Mouse (Mus musculus): ENCODE results near the gene Mbd5. TPM values are rescaled to one million over a fixed set of nuclear protein-coding genes. Genes with fewer than 3 reads are reported as not detected.
"Not testable (repeated sequence)": the region's sequence is repeated elsewhere in the genome, so short reads cannot be mapped to it uniquely, and the experiment has no call there.

Mbd5 gene
- total RNA-seq, 4 experiments from 2014 or later: 46.2 to 70.7 (median 55.1) TPM

DNA sequence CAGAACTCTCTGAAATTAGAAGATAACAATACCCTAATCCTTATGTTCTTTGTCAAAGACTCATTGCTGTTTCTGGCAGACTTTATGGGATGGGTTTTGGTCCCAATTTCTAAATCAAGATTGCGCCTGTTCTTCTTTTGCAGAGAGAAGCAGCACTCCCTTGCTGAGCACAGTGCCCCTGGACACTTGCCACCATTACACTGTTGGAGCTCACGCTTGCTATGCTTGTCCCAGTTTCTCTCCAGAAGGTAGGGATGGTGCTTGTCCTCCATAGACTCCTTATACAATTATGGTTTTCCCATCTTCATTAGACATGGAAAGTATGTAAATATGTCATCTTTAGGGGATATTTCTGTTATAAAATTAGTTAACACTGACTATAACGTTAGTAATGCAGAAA lies 220.5 kb downstream of the Mbd5 start:
- no peak for DNase-seq

DNA sequence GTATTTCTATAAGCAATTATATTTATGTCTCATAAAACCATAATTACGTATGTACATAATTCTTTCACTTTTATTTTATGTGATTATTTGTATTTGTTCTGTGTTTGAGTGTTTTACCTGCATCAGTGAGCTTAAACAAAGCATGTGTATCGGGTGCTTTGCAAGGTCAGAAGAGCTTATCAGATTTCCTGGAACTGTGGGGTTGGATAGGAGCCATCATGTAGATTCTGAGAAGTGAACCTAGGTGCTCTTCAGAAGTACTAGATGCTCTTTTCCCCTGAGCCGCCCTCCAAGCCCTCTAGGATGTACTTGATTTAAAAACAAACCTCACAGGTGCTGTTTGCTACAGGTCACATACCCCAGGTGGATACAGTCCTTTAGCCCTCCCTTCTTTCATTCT lies 227.7 kb downstream of the Mbd5 start:
- no peak for DNase-seq

DNA sequence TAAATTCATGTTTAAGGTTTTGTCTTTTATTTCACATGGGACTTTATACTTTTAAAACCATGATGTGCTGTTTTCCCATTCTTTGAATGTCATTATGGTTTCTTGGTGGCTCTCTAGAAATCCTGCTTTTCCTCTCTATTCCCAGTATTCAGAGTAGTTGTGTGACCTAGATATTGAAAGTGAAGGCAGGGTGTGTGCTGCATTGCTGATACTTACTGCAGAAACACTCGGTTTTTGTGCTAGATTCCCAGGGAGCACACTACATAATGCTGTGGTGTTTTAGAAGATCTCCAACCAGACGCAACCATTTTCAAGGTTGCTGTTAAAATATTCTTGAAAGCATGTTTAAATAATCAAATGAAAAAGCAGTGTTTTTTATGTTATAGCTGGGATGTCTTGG lies 241.7 kb downstream of the Mbd5 start:
- DNase-seq: no peak

DNA sequence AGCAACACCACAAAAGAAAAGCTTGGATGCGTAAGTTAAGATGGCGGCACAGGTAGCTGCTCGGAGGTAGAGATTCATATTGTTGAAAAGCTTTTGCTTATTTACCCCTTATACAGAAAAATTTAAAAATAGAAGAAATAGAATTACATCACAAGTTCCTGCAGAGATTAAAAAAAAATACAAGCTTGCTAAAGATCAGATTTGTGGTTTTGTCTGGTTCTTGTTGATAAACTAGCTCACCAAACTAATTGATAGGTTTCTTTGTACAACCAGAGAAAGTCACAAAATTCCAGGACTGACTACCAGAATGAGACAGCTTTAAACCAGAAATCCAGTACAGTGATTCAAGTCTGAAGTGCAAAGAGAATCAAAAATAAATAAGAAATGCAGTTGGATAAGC lies 242.4 kb downstream of the Mbd5 start:
- DNase-seq: no peak

DNA sequence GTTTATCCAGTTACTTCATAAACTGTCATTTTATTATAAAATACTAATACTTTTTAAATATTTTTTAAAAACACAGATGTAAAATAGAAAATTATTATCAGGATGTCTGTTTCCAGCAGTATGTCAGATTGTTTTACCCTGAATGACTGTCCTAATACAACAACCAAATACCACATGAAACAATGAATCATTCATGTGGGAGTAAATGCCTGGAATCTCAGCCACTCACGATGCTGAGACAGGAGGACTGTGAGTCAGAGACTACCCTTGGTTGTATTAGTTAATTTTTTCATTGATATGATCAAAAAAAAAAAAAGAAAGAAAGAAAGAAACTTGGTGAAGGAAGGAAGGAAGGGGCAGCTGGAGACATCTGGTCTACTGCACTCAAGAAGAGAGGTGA lies 254.8 kb downstream of the Mbd5 start:
- no peak for DNase-seq

DNA sequence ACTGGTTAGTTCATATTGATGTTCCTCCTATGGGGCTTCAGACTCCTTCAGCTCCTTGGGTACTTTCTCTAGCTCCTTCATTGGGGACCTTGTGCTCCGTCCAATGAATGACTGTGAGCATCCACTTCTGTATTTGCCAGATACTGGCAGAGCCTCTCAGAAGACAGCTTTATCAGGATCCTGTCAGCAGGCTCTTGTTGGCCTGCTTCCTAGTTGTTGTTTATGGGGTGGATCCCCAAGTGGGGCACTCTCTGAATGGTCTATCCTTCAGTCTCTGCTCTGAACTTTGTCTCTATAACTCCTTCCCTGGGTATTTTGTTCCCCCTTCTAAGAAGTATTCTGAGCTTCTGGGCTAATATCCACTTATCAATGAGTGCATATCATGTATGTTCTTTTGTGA lies 256.4 kb downstream of the Mbd5 start:
- DNase-seq: not testable (repeated sequence)

DNA sequence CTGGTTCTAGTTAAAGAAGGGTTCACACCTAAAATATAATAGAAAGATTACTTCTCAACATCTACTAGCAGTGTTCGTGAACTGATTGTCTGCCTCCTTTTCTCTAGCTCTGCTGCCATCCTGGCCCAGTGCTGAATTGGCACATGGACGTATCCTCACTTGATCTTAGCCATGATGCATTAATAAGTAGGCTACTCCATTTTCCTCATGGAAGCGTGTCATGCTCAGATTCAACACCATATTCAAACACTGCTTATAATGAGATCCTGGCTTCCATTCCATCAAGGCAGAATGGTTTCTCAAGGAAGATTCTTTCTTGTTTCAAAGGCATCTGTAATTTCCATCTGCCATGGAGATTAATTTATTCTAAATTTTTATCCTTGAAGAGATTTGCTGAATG lies 260.0 kb downstream of the Mbd5 start:
- no peak for DNase-seq

DNA sequence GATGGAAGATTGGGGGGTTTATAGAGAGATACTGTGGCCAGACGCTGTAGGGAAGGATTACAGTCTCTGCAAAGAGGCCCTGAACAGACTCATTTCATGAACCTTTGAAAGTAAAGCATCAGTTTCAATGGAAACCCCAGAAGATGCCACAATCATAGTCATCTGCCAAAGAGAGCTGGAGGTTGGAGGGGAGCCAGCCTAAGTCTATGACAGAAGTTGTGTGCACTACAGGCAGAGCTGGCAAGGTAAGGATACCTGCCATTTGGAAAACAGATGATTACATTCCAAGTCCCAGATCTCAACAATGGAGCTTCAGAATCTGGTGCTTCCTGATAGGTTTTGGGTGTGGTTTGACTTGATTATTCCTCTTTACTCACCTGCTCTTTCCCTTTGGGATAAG lies 261.1 kb downstream of the Mbd5 start:
- DNase-seq: no peak

DNA sequence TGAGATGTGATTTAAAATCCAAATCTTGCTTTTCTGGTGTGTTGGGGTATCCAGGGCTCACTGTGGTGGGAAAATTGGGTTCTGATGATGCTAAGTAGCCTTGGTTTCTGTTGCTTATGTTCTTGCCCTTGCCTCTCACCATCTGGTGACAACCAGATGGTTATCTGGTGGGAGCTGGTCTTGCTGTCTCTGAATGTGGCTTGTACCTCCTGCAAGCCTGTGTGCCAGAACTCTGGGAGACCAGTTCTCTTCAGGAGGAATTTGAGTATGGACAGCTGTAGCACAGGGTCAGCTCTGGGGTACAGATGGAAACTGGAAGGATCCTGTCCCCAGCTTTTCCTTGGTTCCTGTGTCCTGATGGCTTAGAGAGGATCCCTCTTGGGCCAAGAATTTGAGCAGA lies 280.4 kb downstream of the Mbd5 start:
- no peak for DNase-seq

DNA sequence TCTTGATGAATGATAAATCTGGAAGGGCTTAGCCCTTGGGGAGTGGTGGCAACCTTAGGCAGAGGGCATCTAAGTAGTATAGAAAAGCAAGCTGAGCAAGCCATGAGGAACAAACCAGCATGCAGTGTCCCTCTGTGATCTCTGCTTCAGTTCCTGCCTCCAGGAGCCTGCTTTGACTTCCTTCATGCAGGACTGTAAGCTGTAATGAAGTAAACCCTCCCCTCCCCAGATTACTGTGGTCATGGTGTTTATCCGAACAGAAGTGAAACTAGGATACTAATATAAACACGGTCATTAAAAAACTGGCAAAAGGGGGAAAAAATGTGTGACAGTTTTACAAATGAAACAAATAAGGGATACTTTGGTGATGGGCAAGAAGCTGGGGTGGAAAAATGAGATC lies 284.8 kb downstream of the Mbd5 start:
- DNase-seq: no peak

DNA sequence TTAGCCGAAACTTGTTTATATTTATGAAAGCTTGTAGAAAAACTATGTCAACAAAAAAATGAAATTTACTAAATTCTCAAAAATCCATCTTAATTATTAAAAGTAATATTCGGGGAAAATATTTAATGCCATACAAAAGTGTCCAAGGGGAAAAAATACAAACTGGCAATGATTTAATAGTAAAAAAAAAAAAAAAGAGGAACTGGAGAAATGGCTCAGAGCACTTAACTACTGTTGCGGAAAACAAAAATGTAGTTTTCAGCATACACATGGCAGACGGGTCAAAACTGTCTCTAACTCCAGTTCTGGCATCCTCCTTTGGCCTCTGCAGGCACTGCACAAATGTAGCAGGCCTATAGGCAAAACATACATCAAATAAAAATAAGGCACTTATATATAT lies 292.4 kb downstream of the Mbd5 start:
- DNase-seq: no peak

DNA sequence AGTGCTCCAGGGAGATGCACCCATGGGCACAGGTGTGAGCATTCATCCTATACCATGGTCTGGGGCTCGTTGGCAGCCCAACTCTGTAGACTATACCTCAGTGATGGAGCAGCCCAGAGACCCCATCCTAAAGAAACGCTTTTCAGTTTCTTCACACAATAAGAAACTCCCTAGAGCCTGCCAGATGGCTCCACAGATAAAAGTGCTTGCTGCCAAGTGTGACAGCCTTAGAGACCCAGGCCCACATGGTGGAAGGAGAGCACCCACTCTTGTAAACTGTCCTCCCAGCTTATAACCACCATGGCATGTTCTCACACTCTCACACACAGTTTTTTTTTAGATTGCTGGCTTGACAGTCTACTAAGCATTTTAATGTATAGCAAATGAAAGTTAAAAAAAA lies 314.8 kb downstream of the Mbd5 start:
- no peak for DNase-seq

DNA sequence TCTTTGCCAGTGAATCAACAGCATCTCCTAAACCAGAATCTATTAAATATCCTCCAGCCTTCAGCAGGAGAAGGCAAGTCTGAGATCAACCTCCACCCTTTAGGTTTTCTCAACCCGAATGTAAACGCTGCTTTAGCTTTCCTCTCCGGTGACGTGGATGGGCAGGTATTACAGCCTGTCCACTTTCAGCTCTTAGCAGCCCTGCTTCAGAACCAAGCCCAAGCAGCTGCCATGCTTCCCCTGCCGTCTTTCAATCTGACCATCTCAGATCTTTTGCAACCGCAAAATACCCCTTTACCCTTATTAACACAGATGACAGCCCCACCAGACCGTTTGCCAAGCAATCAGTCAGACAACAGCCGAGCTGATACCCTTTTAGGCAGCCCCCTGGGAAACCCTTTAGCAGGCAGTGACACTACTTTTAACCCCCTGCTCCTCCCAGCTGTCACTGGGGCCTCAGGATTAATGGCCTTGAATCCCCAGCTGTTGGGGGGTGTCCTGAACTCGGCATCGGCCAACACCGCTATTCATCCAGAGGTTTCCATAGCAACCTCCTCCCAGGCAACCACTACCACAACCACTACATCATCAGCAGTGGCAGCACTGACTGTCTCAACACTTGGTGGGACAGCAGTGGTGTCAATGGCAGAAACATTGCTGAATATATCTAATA lies 323.1 kb downstream of the Mbd5 start:
- DNase-seq: no peak

DNA sequence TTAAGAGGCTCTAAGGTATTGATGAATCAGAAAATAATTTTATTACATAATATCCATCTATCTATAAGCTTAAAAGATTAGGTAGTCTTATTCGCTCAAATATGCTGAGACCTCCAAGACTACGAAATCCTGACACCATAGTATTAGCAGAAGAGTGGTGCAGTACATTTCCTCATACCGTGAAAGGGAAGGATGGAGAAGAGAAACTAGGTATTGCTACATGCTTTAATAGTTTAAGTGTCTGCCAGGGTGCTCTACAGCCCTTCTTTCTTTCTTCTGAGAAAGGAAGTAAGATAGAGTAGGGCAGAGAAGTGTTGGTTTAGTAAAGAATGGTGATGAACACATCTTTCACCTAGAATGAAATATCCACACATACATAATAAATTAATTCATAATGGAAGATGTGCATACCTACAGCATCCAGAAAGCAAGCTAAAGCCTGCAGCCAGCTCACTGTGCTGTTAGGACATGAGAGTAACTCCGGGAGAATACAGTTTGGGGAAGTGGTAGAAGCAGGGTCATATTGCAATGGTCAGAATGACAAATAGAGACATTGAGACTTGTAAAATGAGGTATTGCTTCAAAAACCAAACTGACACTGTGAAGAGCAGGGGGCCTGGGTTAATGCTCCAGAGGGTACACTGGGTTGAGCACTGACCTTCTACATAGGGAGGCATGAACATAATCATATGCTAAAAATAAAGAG lies 326.9 kb downstream of the Mbd5 start:
- no peak for DNase-seq

DNA sequence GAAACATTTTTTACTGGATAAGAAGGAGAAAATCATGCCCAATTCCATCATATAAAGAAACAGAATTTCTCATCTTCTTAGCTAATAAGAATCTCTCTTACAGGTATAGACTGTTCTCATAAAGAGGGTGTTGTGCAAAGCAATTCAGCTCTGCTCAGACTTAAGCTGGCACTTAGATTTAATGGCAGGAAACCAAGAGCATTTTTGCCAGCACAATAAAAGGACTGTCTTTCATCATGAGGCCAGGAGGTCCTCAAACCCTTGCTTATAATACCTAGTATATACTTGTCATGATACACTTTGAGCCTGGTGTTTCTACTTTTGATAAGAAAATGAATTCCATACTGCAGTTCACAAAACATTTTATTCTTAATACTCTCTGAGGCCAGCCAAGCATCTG lies 331.2 kb downstream of the Mbd5 start:
- no peak for DNase-seq

DNA sequence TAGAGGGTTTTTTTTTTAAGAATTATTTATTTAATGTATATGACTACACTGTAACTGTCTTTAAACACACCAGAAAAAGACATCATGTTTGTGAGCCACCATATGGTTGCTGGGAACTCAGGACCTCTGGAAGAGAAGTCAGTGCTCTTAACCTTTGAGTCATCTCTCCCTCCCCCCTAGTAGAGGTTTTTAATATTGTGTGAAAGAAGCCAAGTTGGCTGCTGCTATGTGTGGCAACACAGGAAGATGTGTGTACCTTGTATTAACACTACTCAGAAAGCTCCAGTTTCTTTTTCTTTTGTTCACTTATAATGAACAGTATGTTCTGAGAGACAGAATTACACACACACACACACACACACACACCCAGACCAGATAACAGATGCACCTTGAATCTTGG lies 334.3 kb downstream of the Mbd5 start:
- no peak for DNase-seq

DNA sequence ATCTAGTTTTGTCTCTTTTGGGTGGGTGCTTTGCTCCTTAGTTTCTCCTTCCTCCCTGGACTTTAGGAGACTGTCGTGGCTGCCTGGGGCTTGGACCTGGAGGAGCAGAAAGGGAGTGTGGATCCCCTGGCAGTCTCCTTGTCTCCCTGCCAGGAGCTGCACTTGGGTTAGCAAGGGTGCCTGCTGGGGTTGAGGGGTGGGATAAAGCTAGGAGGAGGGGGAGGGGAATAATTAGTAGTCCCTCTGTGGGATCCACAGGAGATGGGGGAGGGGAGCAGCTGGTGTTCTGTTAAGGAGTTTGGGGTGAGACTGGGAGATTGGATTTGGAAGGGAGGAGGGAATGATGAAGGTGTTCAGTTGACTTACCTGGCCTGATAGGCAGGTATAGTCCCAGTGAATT lies 337.7 kb downstream of the Mbd5 start:
- DNase-seq: no peak

DNA sequence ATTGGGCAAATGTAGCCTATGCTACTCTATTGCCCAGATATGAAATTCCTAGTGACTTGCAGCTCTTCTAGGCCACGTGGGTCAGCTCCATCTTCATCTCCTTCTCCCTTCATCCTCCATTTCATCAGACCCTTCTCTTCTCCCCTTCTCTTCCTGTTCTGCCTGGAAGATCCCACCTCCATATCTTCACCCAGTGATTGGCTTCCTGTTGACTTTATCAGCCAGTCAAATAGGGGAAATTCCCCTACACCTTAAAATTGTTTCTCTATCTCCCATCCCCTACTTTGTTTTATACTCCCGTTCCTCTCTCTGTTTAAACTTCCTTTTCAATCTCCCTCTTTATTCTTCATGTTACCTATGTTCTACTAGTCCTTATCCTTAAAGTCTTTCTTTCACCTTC lies 342.4 kb downstream of the Mbd5 start:
- DNase-seq: no peak

DNA sequence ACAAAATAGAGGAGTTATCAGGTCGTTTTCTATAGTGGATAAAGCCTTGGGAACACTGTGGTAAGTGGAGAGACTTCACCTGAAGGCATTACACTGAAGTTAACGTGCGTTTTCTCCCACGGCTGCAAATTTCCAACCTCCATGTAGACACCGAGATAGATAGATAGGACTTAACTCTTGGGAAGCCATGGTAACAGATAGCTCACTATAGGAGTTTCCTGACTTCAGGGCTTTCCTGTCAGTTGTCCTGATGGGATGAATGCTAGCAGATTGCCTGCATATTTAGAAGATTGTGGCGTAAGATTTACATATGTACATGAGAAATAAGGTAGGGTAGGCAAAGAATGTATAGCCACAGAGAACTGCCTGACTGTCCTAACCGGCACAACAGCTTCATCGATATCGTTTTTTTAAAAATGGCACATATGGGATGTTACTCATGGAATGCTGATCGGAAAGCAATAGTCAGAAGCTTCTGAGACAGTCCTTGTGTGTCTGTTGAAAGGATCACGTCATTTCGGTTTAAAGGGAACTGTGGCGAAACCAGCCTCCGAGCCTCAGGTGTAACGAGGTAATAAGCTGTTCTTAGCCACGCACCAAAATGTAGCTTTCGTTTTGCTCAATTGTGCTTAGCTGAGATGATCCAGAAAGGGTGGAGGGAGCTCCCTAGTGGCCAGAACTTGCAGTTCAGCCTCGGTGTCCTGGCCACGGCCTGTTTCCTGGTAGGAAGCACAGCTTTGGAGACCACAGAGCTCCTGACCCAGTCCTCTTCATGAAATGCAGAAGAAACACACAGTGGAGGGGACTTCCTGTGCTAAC lies 363.5 kb downstream of the Mbd5 start:
- peak; percentile 72 for DNase-seq

DNA sequence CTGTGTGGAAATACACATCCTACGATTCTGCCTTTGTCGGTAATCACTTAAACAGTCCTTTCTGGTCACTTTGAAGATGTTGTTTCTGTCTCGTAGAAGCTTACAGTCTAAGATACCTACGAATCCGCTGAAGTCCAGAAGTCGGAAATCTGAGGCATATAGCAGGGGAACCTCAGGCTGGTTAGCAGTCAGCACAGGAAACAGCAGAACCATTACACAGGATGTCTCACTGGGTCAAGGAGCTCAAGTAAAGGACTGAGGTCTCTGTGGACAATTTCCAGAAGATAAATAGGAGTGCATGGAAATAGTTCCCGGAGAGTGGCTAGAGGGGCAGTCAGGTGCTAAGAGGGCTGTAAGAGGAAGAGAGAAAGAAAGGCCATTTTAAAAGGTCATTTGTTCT lies 384.3 kb downstream of the Mbd5 start:
- DNase-seq: no peak

DNA sequence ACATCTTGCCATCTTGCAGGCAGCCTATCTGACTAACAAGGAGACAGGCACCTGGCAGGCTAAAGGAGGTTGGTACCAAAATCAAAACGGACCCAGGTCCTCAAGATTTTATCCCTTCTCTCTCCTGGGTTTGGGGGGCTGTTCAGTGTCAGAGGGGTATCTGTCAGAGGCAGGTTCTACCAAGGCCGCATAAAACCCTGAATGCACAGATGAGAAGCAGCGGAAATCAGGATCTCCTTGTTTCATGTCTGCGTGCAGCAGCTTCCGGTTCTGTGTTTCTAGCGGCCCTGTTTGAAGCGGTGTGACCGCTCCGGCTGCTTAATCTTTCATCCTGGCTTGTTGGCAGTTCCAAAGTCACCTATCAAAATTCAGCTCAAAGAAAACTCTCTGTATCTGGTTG lies 386.0 kb downstream of the Mbd5 start:
- DNase-seq: no peak

DNA sequence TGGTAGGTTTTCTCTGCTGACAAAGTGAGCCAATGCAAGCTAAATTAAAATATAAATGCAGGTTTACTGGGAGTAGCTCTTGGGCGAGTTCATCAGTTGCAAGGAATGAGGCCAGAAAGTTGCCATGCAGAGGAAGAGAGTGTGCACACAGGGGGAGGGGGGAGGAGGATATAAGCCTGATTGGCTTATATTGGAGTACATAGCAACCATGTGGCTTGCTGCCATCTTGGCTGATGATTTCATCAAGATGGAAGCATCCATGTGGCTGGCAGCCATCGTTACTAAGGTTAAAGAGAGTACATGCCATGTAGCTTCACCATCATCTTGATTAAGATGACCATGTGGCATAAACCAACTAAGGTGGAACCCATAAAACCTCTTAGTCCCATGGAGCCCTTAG lies 395.0 kb downstream of the Mbd5 start:
- no peak for DNase-seq

DNA sequence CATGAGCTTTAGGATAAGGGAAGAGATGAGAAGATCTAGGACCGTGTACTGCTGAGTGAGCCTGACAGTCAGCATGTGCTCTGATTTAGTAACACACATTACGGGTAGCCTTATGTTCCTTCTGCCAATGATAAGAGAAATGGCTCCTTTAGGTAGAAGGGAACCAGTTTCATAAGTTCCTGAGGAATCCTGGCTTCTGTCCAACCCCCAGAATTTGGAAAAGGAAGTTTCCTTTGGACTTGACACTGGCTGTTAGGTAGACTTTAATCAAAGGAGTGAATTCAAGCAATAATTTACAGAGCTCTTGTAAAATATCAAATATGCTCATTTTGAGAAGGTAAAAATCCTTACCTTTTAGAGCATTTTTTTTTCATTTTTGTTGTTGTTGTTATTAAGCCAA lies 396.5 kb downstream of the Mbd5 start:
- DNase-seq: no peak

DNA sequence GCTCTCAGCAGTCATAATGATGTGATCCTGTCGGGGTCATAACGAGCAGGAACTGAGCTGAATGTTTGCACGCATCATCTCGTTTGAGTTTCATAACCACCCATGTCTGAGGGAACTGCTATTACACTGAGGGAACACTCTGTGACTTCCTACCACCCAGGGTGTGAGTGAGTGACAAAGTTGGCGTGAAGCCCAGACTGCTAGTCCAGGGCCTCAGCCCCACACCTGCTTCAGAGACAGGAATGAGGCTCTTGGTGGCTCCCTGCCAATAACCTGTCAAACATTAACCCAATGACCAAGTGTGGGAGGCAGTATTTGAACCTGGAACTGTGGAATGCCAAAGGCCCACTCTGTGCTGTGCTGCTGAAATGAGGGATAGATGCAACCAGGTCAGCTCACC lies 400.5 kb downstream of the Mbd5 start:
- DNase-seq: no peak
